Mouse (Mus musculus) stomach, postnatal 0 days (tissue): ENCODE results near the gene S1pr1. TPM values are rescaled to one million over a fixed set of nuclear protein-coding genes. Genes with fewer than 3 reads are reported as not detected.

Experiments used
- ATAC-seq: fragments of 200-750 bp; cut with Nextera tagmentation; 2 replicates; pipeline ENCODE4 v1.8.0; 2017; ENCODE audit not compliant: low FRiP score, low TSS enrichment
- DNase-seq: peaks from one replicate; pipeline ENCODE4 v3.0.0-alpha.2; 2016; ENCODE audit warnings: low spot score
- H3K27ac ChIP-seq: fragments of 300-500 bp; sonication (generic); replicated peaks from 2 replicates; pipeline ENCODE4 v1.5.1; 2014; ENCODE audit warnings: mild to moderate bottlenecking, control low read depth
- H3K27me3 ChIP-seq: fragments of 300-500 bp; sonication (generic); 2 replicates; pipeline ENCODE4 v1.6.1; 2014; ENCODE audit warnings: low read length; ENCODE audit not compliant: control insufficient read depth, insufficient read depth
- H3K36me3 ChIP-seq: fragments of 300-500 bp; sonication (generic); 2 replicates; pipeline ENCODE4 v1.6.1; 2014; ENCODE audit warnings: low read length, mixed read lengths; ENCODE audit not compliant: control insufficient read depth, insufficient read depth
- H3K4me1 ChIP-seq: fragments of 300-500 bp; sonication (generic); replicated peaks from 2 replicates; pipeline ENCODE4 v1.6.1; 2014; ENCODE audit warnings: antibody characterized with exemption; ENCODE audit not compliant: control insufficient read depth, insufficient read depth
- H3K4me2 ChIP-seq: fragments of 300-500 bp; sonication (generic); replicated peaks from 2 replicates; pipeline ENCODE4 v1.6.1; 2014; ENCODE audit warnings: low read depth, mild to moderate bottlenecking, control low read depth, moderate library complexity
- H3K4me3 ChIP-seq: fragments of 300-500 bp; sonication (generic); 2 replicates; pipeline ENCODE4 v1.5.1; 2014; ENCODE audit warnings: low read depth, low read length, control low read depth
- H3K9ac ChIP-seq: fragments of 300-500 bp; sonication (generic); 2 replicates; pipeline ENCODE4 v1.6.1; 2014; ENCODE audit warnings: mild to moderate bottlenecking, low read length, control low read depth, mixed read lengths
- H3K9me3 ChIP-seq: fragments of 300-500 bp; sonication (generic); 2 replicates; pipeline ENCODE4 v1.6.1; 2016; ENCODE audit warnings: low read length; ENCODE audit not compliant: control insufficient read depth
- CTCF ChIP-seq: IDR thresholded peaks from 2 replicates; pipeline ENCODE4 v1.5.1; 2016; ENCODE audit warnings: antibody characterized with exemption, low read depth, mild to moderate bottlenecking, moderate library complexity
- EP300 ChIP-seq: optimal IDR thresholded peaks from 2 replicates; pipeline ENCODE3; 2016; ENCODE audit warnings: antibody characterized with exemption
- WGBS: fragments of 180-500 bp; shearing (Covaris S2); extraction: QIAGEN DNeasy Blood & Tissue Kit; methylation state at CpG from one replicate; pipeline ENCODE4 v1.1.7; 2014; 5-methylcytosine and 5-hydroxymethylcytosine counted together
- polyA plus RNA-seq: library from polyadenylated mRNA; unstranded; fragments of >200 nt; fragmentation: Nextera tagmentation; extraction: Ambion mirVana; gene quantifications from 2 replicates; pipeline ENCODE4 v1.2.1, GENCODE M21; 2015

Gene S1pr1
- polyA plus RNA-seq, 1 experiment from 2014 or later = 6.7 TPM

DNA sequence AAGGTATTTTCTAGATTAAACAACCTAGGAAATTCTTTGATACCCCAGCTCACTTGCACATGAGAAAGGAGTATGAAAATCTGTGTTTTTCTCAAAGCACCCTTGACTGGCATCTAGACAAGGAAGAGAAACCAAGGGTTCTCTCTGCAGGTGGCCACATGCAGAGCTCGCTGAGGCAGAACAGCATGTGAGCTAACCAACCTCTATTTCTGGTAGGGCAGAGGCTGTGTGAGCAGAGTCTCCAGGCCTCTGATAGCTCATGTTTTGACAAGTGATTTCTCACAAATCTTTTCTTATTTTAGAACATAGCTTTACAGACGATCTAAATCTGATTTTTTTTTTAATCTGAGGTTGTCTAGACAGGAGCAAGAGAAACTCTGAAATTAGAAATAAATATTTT lies 12.8 kb downstream of the S1pr1 start:
- no peak for TF ChIP-seq EP300
- TF ChIP-seq CTCF = no peak
- no peaks in the 10 kb centered on the region for H3K9me3 ChIP-seq
- ATAC-seq = no peak
- no peak overlapping the region for H3K27ac ChIP-seq
- no peaks in the 10 kb centered on the region for H3K4me1 ChIP-seq
- no peak overlapping the region for H3K4me3 ChIP-seq
- no peak overlapping the region for H3K9ac ChIP-seq
- DNase-seq = no peak
- no peaks in the 10 kb centered on the region for H3K36me3 ChIP-seq
- H3K4me2 ChIP-seq = no peak overlapping the region
- WGBS = 50% methylated on average over 2 of the region's 2 CpGs
- H3K27me3 ChIP-seq = no peaks in the 10 kb centered on the region

GRCm38 (mm10) chr3:115695194-115695891 lies 19.5 kb downstream of the S1pr1 start:
- Histone ChIP-seq H3K27ac (no peak overlapping the region), H3K27me3 (no peaks in the 10 kb centered on the region), H3K36me3 (no peaks in the 10 kb centered on the region), H3K4me1 (no peaks in the 10 kb centered on the region), H3K4me2 (no peak overlapping the region), H3K4me3 (no peak overlapping the region), H3K9me3 (no peaks in the 10 kb centered on the region), H3K9ac (no peak overlapping the region)
- 76% methylated on average over 8 of the region's 8 CpGs for WGBS
- no peak for TF ChIP-seq EP300
- no peak for TF ChIP-seq CTCF
- DNase-seq (no peak), ATAC-seq (no peak)

DNA sequence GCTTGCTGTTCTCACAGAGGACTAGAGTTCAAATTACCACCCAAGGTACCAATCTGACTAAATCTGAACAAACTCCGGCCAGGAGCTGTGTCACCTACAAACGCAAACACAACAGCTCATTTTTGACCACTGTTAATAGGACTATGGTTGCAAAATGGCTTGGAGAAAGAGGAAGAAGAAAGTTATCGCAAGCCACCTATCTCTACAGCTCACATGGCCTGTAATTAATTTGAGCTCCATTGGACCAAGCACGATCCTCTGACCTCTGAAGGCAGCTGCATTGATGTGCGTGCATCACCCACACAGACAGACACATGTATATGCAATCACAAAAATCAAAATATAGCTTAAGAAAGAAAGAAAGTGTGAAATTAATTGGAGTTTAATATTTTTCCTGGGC lies 20.7 kb downstream of the S1pr1 start:
- Histone ChIP-seq H3K36me3 (no peaks in the 10 kb centered on the region), H3K4me3 (no peak overlapping the region), H3K4me2 (no peak overlapping the region), H3K9ac (no peak overlapping the region), H3K27me3 (no peaks in the 10 kb centered on the region), H3K9me3 (no peaks in the 10 kb centered on the region), H3K27ac (no peak overlapping the region), H3K4me1 (no peaks in the 10 kb centered on the region)
- DNase-seq = no peak
- TF ChIP-seq EP300 = no peak
- TF ChIP-seq CTCF = no peak
- ATAC-seq = no peak
- 85% methylated on average over 5 of the region's 5 CpGs for WGBS

GRCm38 (mm10) chr3:115693390-115693789 lies 21.5 kb downstream of the S1pr1 start:
- no peaks in the 10 kb centered on the region for H3K9me3 ChIP-seq
- ATAC-seq = no peak
- TF ChIP-seq CTCF (no peak), EP300 (no peak)
- no peak overlapping the region for H3K4me3 ChIP-seq
- WGBS = 83% methylated on average over 12 of the region's 12 CpGs
- no peaks in the 10 kb centered on the region for H3K4me1 ChIP-seq
- no peaks in the 10 kb centered on the region for H3K27me3 ChIP-seq
- no peak overlapping the region for H3K27ac ChIP-seq
- no peak overlapping the region for H3K4me2 ChIP-seq
- no peak overlapping the region for H3K9ac ChIP-seq
- no peaks in the 10 kb centered on the region for H3K36me3 ChIP-seq
- DNase-seq = no peak

GRCm38 (mm10) chr3:115692857-115693256 lies 22.0 kb downstream of the S1pr1 start:
- Histone ChIP-seq H3K4me3 (no peak overlapping the region), H3K9me3 (no peaks in the 10 kb centered on the region), H3K4me1 (no peaks in the 10 kb centered on the region), H3K9ac (no peak overlapping the region), H3K4me2 (no peak overlapping the region), H3K27me3 (no peaks in the 10 kb centered on the region), H3K36me3 (no peaks in the 10 kb centered on the region), H3K27ac (no peak overlapping the region)
- WGBS = 36% methylated on average over 4 of the region's 4 CpGs
- no peak for TF ChIP-seq CTCF
- TF ChIP-seq EP300 = no peak
- DNase-seq (no peak), ATAC-seq (no peak)

DNA sequence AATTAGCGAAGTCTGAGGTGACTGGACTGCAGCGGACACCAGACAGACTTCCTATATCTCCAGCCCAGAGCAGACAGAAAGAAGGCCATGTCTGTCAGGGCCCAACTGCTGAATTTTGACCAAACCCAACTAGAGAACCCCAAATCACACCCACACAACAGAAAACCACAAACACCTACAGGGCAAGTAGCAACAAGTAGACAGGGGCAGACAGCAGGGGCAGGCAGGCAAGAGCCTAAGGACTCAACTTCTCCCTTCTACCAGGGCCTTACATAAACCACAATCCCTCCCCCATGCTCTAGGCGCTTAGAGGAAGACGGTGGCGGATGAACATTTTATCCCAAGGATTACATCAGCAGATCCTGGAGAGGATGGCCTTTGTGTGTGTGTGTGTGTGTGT lies 22.5 kb downstream of the S1pr1 start:
- no peak overlapping the region for H3K9ac ChIP-seq
- H3K27me3 ChIP-seq = no peaks in the 10 kb centered on the region
- no peak overlapping the region for H3K4me3 ChIP-seq
- TF ChIP-seq CTCF = no peak
- no peak for TF ChIP-seq EP300
- H3K27ac ChIP-seq = no peak overlapping the region
- H3K4me2 ChIP-seq = no peak overlapping the region
- DNase-seq (no peak), ATAC-seq (no peak)
- no peaks in the 10 kb centered on the region for H3K9me3 ChIP-seq
- no peaks in the 10 kb centered on the region for H3K36me3 ChIP-seq
- WGBS = 82% methylated on average over 5 of the region's 5 CpGs
- no peaks in the 10 kb centered on the region for H3K4me1 ChIP-seq
